Comparison of ENCODE assay signal across 28 mouse cellular contexts in the genomic region with DNA sequence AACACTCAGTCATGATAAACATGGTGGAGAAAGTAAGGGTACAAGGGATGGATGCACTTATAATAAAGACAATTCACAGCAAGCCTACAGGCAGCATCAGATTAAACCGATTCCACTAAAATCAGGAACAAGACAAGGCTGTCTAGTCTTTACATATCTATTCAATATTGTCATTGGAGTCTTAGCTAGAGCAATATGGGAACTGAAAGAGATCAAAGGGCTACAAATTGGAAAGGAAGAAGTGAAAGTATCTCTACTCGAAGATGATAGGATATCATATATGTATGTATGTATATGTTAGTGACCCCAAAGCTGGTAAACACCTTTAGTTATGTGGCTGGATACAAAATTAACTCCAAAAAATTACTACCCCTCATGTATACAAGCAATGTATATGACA. TPM values are rescaled to one million over a fixed set of nuclear protein-coding genes. Genes with fewer than 3 reads are reported as not detected.
"Had no signal": no experiment of that assay in that cellular context is flagged by ENCODE, and none has a peak within 500 bp of the region (broad histone marks: within the 10 kb centered on the region; RNA-seq: fewer than 3 reads in every experiment).

No protein-coding gene starts in this region.

- H3K9me3 ChIP-seq: heart, embryonic 10.5 days; heart, embryonic 12.5 days; hindbrain, embryonic 10.5 days; hindbrain, embryonic 12.5 days; intestine, embryonic 15.5 days; limb, embryonic 13.5 days; limb, embryonic 15.5 days; liver, embryonic 12.5 days had no signal

- H3K4me2 ChIP-seq: heart, embryonic 12.5 days; hindbrain, embryonic 12.5 days; hindbrain, embryonic 14.5 days; intestine, embryonic 15.5 days; limb, embryonic 13.5 days; limb, embryonic 15.5 days; liver, embryonic 12.5 days had no signal

- H3K9ac ChIP-seq: heart, embryonic 12.5 days; hindbrain, embryonic 12.5 days; hindbrain, embryonic 14.5 days; intestine, embryonic 15.5 days; limb, embryonic 13.5 days; limb, embryonic 15.5 days; liver, embryonic 12.5 days had no signal

- DNase-seq: gastrocnemius, adult 2 months; gastrocnemius, postnatal 10 days; gastrocnemius, postnatal 25 days; heart, adult 11 months; heart, postnatal 10 days; heart, postnatal 4 days; kidney, adult 18-20 months; kidney, adult 8-10 months; kidney, postnatal 10 days; kidney, postnatal 36 days; layer of hippocampus, adult 9-11 months; layer of hippocampus, postnatal 36 days; left cerebral cortex, postnatal 4 days had no signal

- H3K36me3 ChIP-seq: heart, embryonic 10.5 days; heart, embryonic 12.5 days; hindbrain, embryonic 10.5 days; hindbrain, embryonic 12.5 days; intestine, embryonic 15.5 days; limb, embryonic 13.5 days; limb, embryonic 15.5 days; liver, embryonic 12.5 days had no signal

- H3K4me1 ChIP-seq: heart, embryonic 10.5 days; heart, embryonic 12.5 days; hindbrain, embryonic 10.5 days; hindbrain, embryonic 12.5 days; intestine, embryonic 15.5 days; limb, embryonic 13.5 days; limb, embryonic 15.5 days; liver, embryonic 12.5 days had no signal

- H3K4me3 ChIP-seq: gastrocnemius, adult 2 months; heart, embryonic 10.5 days; heart, embryonic 12.5 days; hindbrain, embryonic 10.5 days; hindbrain, embryonic 12.5 days; intestine, embryonic 15.5 days; limb, embryonic 13.5 days; limb, embryonic 15.5 days; liver, embryonic 12.5 days had no signal

- H3K27me3 ChIP-seq: heart, embryonic 12.5 days; hindbrain, embryonic 12.5 days; intestine, embryonic 15.5 days; limb, embryonic 13.5 days; limb, embryonic 15.5 days; liver, embryonic 12.5 days had no signal

- H3K27ac ChIP-seq: gastrocnemius, adult 2 months; heart, embryonic 10.5 days; hindbrain, embryonic 10.5 days; hindbrain, embryonic 12.5 days; hindbrain, embryonic 14.5 days; intestine, embryonic 15.5 days; limb, embryonic 13.5 days; limb, embryonic 15.5 days; liver, embryonic 12.5 days had no signal

- ATAC-seq: hindbrain, embryonic 16.5 days; inflammation-experienced regulatory T-cells, adult 6 months; intestine, embryonic 15.5 days; intestine, postnatal 0 days; liver, embryonic 12.5 days had no signal

RNA-seq across cellular contexts. Expression of a gene that starts 35.2 kb away (rescaled TPM):
- total RNA-seq: gastrocnemius, postnatal 4 days; heart, adult 8-10 months; heart, postnatal 10 days; heart, postnatal 25 days; heart, postnatal 4 days had no signal
- polyA plus RNA-seq: heart, embryonic 12.5 days had no signal
